Mouse (Mus musculus) forebrain, embryonic 11.5 days (tissue): ENCODE measurements around the gene Tulp3. TPM values are rescaled to one million over a fixed set of nuclear protein-coding genes. Genes with fewer than 3 reads are reported as not detected.
"Not testable (repeated sequence)": the region's sequence is repeated elsewhere in the genome, so short reads cannot be mapped to it uniquely, and the experiment has no call there.

Experiments
- ATAC-seq: fragments of 200-750 bp; cut with Nextera tagmentation; replicated peaks from 2 replicates; pipeline ENCODE4 v1.8.0; 2017; ENCODE audit warnings: moderate TSS enrichment; ENCODE audit not compliant: low FRiP score
- DNase-seq: peaks from one replicate; pipeline ENCODE4 v3.0.0-alpha.2; 2017; ENCODE audit warnings: low spot score
- H3K27ac ChIP-seq: fragments of 300-500 bp; sonication (generic); 2 replicates; pipeline ENCODE4 v1.5.1; 2014; ENCODE audit warnings: low read depth, low read length
- H3K27me3 ChIP-seq: fragments of 300-500 bp; sonication (generic); 2 replicates; pipeline ENCODE4 v1.6.1; 2014; ENCODE audit warnings: mild to moderate bottlenecking, low read length, mixed read lengths; ENCODE audit not compliant: control insufficient read depth, insufficient read depth
- H3K36me3 ChIP-seq: fragments of 300-500 bp; sonication (generic); 2 replicates; pipeline ENCODE4 v1.6.1; 2014; ENCODE audit warnings: mild to moderate bottlenecking, low read length, moderate library complexity, mixed read lengths; ENCODE audit not compliant: control insufficient read depth, insufficient read depth
- H3K4me1 ChIP-seq: fragments of 300-500 bp; sonication (generic); replicated peaks from 2 replicates; pipeline ENCODE4 v1.6.1; 2014; ENCODE audit warnings: low read length, mixed read lengths; ENCODE audit not compliant: control insufficient read depth, insufficient read depth
- H3K4me2 ChIP-seq: fragments of 300-500 bp; sonication (generic); 2 replicates; pipeline ENCODE4 v1.6.1; 2014; ENCODE audit warnings: low read depth, mild to moderate bottlenecking, low read length, moderate library complexity, mixed read lengths; ENCODE audit not compliant: severe bottlenecking
- H3K4me3 ChIP-seq: fragments of 300-500 bp; sonication (generic); 2 replicates; pipeline ENCODE4 v1.5.1; 2014; ENCODE audit warnings: low read depth, low read length
- H3K9ac ChIP-seq: fragments of 300-500 bp; sonication (generic); 2 replicates; pipeline ENCODE4 v1.6.1; 2014; ENCODE audit warnings: low read length
- H3K9me3 ChIP-seq: fragments of 300-500 bp; sonication (generic); 2 replicates; pipeline ENCODE4 v1.6.1; 2016; ENCODE audit warnings: low read length, mixed read lengths; ENCODE audit not compliant: control insufficient read depth
- WGBS: fragments of 180-500 bp; shearing (Covaris S2); extraction: QIAGEN DNeasy Blood & Tissue Kit; methylation state at CpG from one replicate; pipeline ENCODE4 v1.1.7; 2014; 5-methylcytosine and 5-hydroxymethylcytosine counted together
- polyA plus RNA-seq: library from polyadenylated mRNA; unstranded; fragments of >200 nt; fragmentation: Nextera tagmentation; extraction: Ambion mirVana; gene quantifications from 2 replicates; pipeline ENCODE4 v1.2.1, GENCODE M21; 2014

Gene Tulp3
- polyA plus RNA-seq, 1 experiment from 2014 or later: 23.7 TPM

DNA sequence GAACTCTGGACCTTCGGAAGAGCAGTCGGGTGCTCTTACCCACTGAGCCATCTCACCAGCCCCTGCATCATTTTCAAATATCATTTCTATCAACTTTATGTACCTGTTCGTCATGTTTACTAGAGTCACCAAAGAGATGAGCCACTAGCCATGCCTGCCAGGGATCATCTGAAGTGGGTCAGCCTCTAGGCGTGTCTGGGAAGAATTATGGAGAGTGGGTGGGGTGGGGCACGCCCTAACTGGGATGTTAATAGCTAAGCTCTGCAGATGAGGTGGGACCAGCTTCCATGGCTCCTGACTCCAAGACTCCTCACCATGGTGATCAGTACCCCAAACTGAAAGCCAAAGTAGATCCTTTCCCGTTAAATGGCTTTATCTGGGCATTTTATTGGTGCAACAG lies 40.9 kb downstream of the Tulp3 start:
- ATAC-seq (no peak), DNase-seq (peak; percentile 43)
- H3K27ac ChIP-seq: no peak overlapping the region
- no peaks in the 10 kb centered on the region for H3K27me3 ChIP-seq
- no peak overlapping the region for H3K4me3 ChIP-seq
- H3K36me3 ChIP-seq: no peaks in the 10 kb centered on the region
- 91% methylated on average over 6 of the region's 6 CpGs for WGBS
- no peaks in the 10 kb centered on the region for H3K4me1 ChIP-seq
- no peak overlapping the region for H3K4me2 ChIP-seq
- H3K9ac ChIP-seq: no peak overlapping the region
- H3K9me3 ChIP-seq: no peaks in the 10 kb centered on the region

DNA sequence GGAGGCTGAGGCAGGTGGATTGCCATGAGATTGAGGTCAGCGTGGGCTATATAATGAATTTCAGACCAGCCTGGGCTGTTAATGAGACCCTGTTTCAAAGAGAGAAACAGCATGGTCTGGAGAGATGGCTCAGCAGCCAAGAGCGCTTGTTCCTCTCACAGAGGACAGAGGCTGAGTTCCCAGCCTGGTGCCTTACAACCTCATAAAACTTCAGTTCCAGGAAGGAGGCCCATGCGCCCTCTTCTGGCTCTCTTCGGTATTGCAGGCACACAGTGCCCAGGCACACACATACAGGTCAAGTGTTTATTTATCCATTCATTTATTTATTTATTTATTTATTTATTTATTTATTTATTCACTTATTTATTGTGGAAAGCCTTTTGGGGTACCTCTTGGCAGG lies 47.3 kb downstream of the Tulp3 start:
- Histone ChIP-seq H3K4me1 (no peaks in the 10 kb centered on the region), H3K9me3 (no peaks in the 10 kb centered on the region), H3K27me3 (no peaks in the 10 kb centered on the region), H3K36me3 (no peaks in the 10 kb centered on the region), H3K4me3 (no peak overlapping the region), H3K27ac (no peak overlapping the region), H3K4me2 (no peak overlapping the region), H3K9ac (no peak overlapping the region)
- DNase-seq: peak; percentile 90
- WGBS: 29% methylated on average over 4 of the region's 4 CpGs
- ATAC-seq: peak; percentile 49

DNA sequence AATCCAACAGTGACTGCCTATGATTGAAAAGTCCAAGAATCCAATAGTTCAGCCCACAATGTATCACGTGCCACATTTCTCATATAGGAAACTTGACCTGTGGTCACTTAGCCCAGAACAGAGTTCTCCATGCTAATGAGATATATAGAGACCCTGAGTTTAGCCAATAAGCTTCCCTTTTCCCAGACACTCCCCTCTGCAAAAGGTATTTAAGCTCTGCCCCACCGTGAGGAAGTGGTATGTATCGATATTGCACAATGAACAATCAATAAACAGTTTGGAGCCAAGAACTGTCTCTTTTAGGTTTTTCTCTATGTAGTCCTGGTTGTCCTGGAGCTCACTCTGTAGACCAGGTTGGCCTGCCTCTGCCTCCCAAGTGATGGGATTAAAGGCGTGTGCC lies 50.9 kb downstream of the Tulp3 start:
- DNase-seq (no peak), ATAC-seq (no peak)
- no peaks in the 10 kb centered on the region for H3K36me3 ChIP-seq
- no peak overlapping the region for H3K27ac ChIP-seq
- 0 out of 2 replicates have a peak, but pooled peaks cover 1% of the 10 kb centered on the region for H3K4me1 ChIP-seq
- WGBS: 79% methylated on average over 4 of the region's 4 CpGs
- no peak overlapping the region for H3K9ac ChIP-seq
- no peak overlapping the region for H3K4me3 ChIP-seq
- peaks cover 5% of the 10 kb centered on the region; the same call in 1 of the 2 replicates for H3K9me3 ChIP-seq
- H3K4me2 ChIP-seq: no peak overlapping the region
- peaks cover 17% of the 10 kb centered on the region for H3K27me3 ChIP-seq

DNA sequence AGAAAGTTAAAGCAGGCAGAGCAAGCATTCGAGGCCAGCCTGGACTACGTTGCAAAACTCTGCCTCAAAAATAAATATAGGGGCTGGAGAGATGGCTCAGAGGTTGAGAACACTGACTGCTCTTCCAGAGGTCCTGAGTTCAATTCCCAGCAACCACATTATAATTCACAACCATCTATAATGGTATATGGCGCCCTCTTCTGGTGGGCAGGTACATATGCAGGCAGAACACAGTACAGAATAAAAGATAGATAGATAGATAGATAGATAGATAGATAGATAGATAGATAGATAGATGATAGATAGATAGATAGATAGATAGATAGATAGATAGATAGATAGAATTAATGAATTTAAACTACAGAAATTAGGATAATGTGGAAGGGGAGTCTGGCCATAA lies 53.0 kb downstream of the Tulp3 start:
- not testable (repeated sequence) for H3K4me2 ChIP-seq, H3K4me1 ChIP-seq, H3K9ac ChIP-seq, H3K4me3 ChIP-seq, H3K27ac ChIP-seq, H3K9me3 ChIP-seq, H3K36me3 ChIP-seq, ATAC-seq, DNase-seq
- WGBS: 78% methylated on average over 3 of the region's 3 CpGs
- H3K27me3 ChIP-seq: peaks cover 34% of the 10 kb centered on the region

DNA sequence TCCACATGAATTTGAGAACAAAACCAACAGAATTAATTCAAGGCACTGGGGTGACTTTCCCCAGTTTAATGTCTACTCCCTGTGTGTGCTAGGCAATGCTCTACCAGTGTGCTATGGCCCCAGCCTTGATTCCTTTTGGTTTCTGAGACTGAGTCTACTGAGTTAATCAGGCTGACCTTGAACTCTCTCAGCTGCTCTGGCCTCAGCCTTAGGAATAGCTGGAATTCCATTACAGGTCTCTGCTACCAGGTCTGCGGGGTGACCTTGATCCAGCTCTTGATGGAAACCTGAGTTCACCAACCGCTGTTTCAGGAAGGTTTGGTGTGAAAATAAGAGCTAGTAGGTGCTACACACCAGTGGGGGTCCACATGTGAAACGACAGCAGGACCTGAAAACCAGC lies 53.8 kb downstream of the Tulp3 start:
- Histone ChIP-seq H3K4me2 (no peak overlapping the region), H3K4me3 (no peak overlapping the region), H3K27ac (no peak overlapping the region), H3K9ac (no peak overlapping the region), H3K27me3 (peaks cover 34% of the 10 kb centered on the region), H3K9me3 (peaks cover 5% of the 10 kb centered on the region; the same call in 1 of the 2 replicates), H3K36me3 (no peaks in the 10 kb centered on the region), H3K4me1 (0 out of 2 replicates have a peak, but pooled peaks cover 5% of the 10 kb centered on the region)
- ATAC-seq (no peak), DNase-seq (no peak)
- 81% methylated on average over 3 of the region's 3 CpGs for WGBS

DNA sequence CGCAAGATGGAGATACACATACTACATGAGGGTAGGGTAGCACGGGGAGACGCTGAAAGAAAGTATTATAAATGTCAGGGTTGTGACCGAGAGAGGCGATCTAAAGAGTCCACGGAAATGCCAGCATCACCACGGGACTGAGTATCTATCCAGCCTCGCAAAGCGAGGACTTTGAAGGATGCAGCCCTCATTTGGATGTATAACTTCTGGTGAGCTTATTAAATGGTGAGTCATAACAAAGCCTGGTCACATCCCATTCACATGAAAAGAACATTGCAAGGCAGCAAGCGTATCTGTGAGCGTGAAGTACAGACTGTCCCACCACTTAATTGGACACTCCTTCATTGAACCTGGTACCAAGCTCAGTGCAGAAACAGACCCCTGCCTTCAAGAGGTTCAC lies 54.2 kb downstream of the Tulp3 start:
- Histone ChIP-seq H3K27ac (no peak overlapping the region), H3K4me2 (no peak overlapping the region), H3K36me3 (no peaks in the 10 kb centered on the region), H3K27me3 (peaks cover 34% of the 10 kb centered on the region), H3K9ac (no peak overlapping the region), H3K4me3 (no peak overlapping the region), H3K9me3 (peaks cover 5% of the 10 kb centered on the region; the same call in 1 of the 2 replicates), H3K4me1 (0 out of 2 replicates have a peak, but pooled peaks cover 5% of the 10 kb centered on the region)
- ATAC-seq (no peak), DNase-seq (no peak)
- 50% methylated on average over 11 of the region's 11 CpGs for WGBS

DNA sequence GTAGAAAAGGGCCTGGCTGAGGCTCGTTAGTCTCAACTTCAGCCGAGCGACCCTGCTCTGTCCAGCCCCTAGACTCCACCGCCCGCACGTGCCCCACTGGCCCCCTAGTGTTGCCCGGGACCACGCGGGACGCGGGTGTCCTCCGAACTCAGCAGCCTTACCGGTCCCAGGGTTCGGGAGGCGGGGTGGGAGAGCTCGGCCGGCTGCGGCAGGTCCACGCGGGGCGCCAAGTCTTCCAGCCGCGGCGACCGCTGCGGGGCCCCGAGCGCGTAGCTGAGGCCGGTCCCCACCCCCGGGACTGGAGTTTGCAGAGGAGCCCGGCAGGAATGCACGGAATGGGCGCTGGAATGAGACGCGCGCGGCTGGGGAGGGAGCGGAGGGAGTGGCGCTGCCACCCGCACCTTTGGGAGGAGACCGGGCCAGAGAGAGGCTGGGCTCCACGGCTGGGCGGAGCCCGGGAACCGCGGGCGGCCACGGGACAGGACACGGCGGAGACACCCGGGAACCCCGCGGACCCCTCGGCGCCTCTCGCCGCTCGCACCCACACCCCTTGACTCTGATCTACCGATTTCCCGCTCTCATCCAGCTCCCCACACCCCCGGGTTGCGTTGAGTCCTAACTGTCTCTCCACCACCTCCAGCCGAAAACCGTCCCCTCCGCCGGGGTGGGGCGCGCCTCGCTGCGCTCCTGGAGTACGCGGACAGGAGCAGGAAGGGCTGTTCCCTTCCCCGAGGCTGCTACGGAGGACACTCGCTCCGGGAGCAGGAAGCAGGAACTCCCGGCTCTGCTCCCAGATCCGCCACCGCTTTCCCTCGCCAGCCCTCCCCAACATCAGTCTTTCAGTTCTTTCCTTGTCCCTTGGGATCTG lies 55.3 kb downstream of the Tulp3 start, which contains the start of gene Tead4:
Gene Tead4, minus strand, starts transcription at position 690 of the 868 bp plus-strand sequence.
- 0 out of 2 replicates have a peak, but pooled peaks cover 5% of the 10 kb centered on the region for H3K4me1 ChIP-seq
- peak within 1 kb of the TSS; percentile 52 for H3K4me3 ChIP-seq
- peaks cover 34% of the 10 kb centered on the region for H3K27me3 ChIP-seq
- H3K9me3 ChIP-seq: peaks cover 5% of the 10 kb centered on the region; the same call in 1 of the 2 replicates
- peak within 1 kb of the TSS; percentile 55 for H3K9ac ChIP-seq
- H3K27ac ChIP-seq: no peak within 1 kb of the TSS
- under 1% methylated on average over 77 of the region's 81 CpGs for WGBS
- peak within 1 kb of the TSS; percentile 99 for H3K4me2 ChIP-seq
- ATAC-seq: peak; percentile 71
- no peaks in the 10 kb centered on the region for H3K36me3 ChIP-seq
- peak; percentile 79 for DNase-seq

DNA sequence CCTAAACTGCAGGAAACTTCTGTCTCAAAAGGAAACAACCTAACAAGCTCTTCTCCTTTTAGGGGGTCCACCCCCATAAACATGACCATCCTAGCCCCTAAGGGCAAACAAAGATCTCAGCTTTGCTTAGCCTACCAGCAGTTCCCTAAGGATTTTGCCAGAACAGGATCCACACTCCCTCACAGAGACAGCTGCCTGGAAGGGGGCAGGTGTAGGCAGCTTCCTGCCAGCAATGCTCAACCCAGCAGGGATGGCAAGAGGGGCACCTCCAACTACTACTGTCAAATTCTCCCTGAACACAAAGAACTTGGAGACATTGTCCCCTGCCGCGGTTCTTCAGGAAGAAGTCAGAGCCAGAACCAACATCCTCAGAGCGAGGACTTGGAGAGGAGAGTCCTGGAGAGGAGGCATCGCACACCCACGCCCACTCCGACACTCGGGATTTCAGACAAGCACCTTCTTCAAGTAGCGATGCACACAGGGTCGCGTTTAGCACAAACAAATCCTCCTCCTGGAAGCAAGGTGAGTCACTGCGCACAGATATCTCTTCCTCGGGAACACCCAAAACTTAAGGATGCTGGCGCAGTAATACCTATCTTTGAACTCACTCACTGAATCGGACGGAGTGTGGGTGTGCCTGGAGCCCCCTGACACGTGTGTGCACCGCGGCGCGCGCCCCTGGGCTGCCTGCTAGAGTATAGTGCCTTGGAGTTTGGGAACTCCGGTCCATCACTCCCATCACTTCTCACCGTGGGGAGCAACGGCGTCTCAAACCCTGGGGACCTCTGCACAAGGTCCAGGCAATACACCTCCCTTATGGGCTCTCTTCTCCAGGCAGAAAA lies 56.1 kb downstream of the Tulp3 start:
- under 1% methylated on average over 25 of the region's 25 CpGs for WGBS

More for the DNA sequence above, 56.1 kb downstream of the Tulp3 start:
- Histone ChIP-seq H3K27me3 (peaks cover 34% of the 10 kb centered on the region), H3K36me3 (no peaks in the 10 kb centered on the region), H3K27ac (no peak overlapping the region), H3K9me3 (peaks cover 5% of the 10 kb centered on the region; the same call in 1 of the 2 replicates), H3K4me3 (peak overlapping the region; percentile 52), H3K4me1 (0 out of 2 replicates have a peak, but pooled peaks cover 5% of the 10 kb centered on the region), H3K9ac (peak overlapping the region; percentile 55), H3K4me2 (peak overlapping the region; percentile 99)
- peak; percentile 29; the same call in 1 of the 2 replicates for ATAC-seq
- DNase-seq: peak; percentile 45
